Mouse (Mus musculus): Measurements from ENCODE around the gene Slc27a4.
A peak's percentile ranks its signal among the peaks of the same experiment; 100 is the strongest.

Slc27a4 gene

DNA sequence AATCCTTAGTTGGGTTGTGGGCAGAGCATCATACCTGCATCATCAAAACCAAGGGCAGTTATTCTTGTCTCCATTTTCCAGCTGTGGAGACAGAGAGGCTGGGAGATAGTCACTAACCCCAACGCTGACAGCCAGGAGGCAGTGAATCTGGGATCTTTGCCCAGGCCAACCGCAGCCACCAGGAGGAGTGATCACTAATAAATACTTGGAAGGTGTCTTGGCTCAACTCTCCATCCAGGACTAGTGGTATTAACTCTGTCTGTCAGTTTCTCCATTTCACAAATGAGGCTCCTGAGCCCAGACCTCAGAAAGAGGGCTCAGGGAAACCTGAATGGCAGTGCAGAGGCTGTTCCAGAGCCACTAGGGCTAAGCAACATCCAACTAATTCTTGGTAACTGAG lies 54.9 kb downstream of the Slc27a4 start:
- no peak for DNase-seq

DNA sequence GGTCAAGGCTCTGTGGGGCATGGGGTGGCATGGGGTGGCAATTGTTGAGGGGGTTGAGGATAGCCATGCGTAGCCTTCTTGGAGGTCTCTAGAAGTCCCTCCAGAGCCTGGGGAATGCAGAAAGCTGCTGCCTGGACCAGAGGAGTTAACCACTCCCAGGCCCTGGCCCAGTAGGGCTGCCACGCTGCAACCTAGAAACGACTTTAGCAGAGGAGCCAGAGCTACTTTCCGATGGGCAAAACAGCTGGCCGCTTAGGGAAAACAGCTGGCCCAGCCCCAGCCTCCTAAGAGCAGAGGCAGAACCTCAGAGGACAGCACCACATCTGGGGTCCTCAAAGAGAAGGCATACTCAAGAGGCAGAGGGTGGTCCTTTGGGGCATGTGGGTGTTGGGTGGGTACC lies 55.5 kb downstream of the Slc27a4 start:
- no peak for DNase-seq

DNA sequence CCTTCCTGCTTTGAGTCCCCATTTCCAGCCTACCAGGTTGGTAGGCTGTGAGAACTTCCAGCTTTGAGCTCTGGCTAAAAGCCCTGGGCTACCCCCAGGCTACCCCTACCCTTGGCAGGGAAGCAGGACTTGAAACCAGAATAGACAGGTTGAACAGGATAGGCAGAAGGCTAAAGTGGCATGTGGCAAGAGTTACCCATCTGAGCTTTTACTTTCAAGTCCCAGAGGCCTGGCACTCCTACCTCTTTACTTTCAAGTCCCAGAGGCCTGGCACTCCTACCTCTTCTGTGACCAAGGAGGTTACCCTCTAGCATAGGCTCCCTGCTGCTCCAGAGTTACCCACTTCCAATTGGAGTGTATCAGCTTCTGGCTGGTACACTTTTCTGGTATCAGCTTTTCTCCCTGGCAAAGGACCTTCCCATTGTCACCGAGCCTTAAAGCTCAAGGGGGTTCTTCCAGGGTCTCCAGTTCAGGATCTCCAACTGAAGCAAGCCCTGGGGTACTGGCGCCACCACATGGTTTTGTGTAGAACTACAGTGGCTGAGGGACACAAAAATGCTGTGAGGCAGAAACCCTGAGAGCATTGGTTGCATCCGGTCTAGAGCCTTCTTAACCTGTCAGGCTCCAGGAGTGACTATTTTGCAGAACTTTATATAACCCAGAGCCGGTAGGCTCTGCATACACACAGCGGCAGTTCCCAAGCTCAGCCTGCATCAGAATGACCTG lies 56.5 kb downstream of the Slc27a4 start:
- DNase-seq: peak; percentile 44

DNA sequence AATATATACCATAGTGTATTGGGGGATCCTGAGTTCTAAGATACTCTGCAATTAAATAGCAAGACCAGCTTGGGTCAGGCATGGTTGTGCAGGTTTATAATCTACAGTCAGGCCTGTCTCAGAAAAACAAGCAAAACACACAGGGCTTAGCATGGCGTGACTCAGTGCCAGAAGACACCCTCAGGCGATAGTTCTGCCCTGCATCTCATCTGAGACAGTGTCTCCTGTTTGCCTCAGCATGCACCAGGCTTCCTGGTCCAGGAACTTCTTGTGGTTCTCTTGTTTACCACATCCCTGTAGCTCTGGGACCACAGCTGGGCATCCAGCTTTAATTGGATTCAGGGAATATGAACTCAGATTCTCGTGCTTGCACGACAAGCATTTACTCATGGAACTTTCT lies 62.7 kb downstream of the Slc27a4 start:
- no peak for DNase-seq
